Mouse (Mus musculus): ENCODE data around the gene Mrm1. TPM values are rescaled to one million over a fixed set of nuclear protein-coding genes. Genes with fewer than 3 reads are reported as not detected.

The Mrm1 gene
- total RNA-seq (2023), result 3.2 and 5.7 TPM in 2 replicates

DNA sequence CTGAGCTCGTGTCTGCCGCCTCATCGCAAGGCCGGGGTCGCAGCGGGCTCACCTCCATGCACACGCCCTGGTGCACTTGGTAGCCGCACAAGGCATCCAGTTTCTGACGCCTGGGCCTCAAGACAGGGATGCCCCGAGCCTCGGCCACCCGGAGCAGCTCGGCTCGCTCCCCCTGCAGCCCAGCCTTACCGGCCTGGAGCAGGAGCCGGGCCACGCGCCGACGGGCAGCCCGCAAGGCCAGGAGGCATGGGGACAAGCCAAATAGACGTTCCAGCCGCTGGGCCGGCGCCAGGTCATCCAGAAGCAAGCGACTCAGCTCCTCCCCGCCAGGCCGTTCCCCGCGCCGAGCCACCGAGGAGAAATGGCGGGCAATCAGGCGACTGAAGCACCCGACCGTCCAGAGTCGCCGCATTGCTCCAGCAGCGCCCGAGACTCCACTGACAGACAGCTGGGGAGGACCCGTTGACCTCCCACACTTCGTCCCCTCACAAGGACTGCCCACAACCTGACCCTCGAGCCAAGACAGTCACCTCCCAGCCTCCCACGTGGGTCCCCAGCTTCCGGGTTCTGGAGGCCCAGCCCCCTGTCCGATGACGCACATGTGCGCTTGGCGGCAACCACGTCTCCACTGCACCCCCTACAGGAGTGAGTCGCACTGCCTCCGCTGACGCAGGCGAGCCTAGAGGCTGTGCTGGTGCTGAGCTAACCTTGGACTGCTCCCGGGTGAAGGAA, at the start of gene Mrm1:
TSS of gene Mrm1 (minus strand) at position 555 of the 732 bp plus-strand sequence.

DNA sequence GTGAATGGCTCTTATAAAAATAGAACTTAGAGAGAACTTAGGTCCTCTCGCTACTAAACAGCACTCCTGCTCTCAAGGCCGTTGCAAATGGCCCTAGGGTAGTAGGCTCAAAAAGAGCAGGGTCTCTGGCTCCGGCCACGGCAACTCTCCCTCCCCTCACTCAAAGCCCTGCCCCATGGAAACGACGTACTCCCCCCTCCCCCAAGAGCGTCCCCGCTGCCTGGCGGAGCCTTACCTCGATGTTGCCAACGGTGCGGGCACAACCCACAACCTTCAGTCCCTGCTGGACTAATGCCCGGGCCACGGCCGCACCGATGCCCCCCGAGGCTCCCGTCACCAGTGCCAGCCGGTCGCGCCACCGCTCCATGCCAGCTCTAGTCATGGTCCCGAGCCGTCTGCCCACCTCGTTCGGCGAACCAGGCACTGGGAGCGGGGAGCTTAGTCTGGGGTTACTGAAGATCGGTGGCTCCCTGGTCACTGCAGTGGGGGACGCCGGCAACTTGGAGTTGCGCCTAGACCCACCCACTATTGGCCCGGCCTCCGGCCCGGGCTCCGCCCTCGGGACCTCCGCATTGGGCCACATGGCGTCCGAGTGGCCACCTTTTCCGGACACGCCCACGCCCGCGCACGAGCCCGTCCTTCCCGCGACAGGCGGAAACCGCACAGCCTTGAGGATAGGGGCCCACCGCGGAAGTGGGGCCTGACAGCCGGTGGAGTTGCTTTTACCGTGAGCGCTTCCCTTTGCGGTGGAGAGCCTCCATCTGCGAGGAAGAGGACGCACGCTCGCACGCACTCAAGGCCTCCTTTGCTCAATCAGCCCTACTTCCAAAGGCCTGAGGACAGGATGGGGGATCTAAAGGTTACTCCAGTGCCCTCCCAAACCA, 9.4 kb upstream of the Mrm1 start, which contains the start of gene Dhrs11:
TSS of gene Dhrs11 (minus strand) at position 479 of the 884 bp plus-strand sequence.

Other genes with a start within 250 kb of the Mrm1 start
- gene Dhrs11, start 9.5 kb upstream of the Mrm1 start, total RNA-seq (2023), result 28.5 and 36.3 TPM in 2 replicates
- gene Ggnbp2, start 51.3 kb upstream of the Mrm1 start, total RNA-seq (2023), result 148 and 178 TPM in 2 replicates
- gene Myo19, start 60.6 kb upstream of the Mrm1 start, total RNA-seq (2023), result 1.6 and 1.8 TPM in 2 replicates
- 1.0 and 1.5 TPM in 2 replicates for gene Pigw, start 60.8 kb upstream of the Mrm1 start, total RNA-seq (2023)
- gene Znhit3, start 96.9 kb upstream of the Mrm1 start, total RNA-seq (2023), result 9.7 and 13.4 TPM in 2 replicates
- gene Car4, start 138.3 kb upstream of the Mrm1 start, total RNA-seq (2023), result not detected in 2 replicates

All from neutrophil, adult 65 days (primary cell).